Mouse (Mus musculus): Measurements from ENCODE around the gene Tmem265.

GRCm38 (mm10) chr7:127513016-127513390 lies 48.2 kb upstream of the Tmem265 start:
- TF ChIP-seq POLR2A (IDR thresholded peaks at IDR 0.05; ENCODE audit: low read depth, low read length) (no peak), CTCF (IDR thresholded peaks at IDR 0.05; ENCODE audit: extremely low read depth, insufficient read length, insufficient replicate concordance, low read depth, low read length) (no peak)
